13 mouse cellular contexts compared by ENCODE assay signal in the genomic region with DNA sequence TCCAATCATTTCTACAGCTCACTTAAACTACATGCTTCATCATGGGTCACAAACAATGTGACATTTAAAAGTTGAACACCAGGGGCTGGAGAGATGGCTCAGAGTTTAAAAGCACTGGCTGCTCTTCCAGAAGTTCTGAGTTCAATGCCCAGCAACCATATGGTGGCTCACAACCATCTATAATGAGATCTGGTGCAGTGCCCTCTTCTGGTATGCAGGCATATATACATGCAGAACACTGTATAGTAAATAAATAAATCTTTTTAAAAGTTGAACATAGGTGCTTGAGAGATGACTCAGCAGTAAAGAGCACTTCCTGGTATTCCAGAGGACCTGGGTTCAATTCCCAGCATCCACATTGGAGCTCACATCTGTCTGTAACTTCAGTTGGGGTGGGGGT. TPM values are rescaled to one million over a fixed set of nuclear protein-coding genes. Genes with fewer than 3 reads are reported as not detected.
DNase-seq lines count a peak whose midpoint lies in the region; ATAC-seq and TF ChIP-seq lines count a peak whose summit lies in the region.
"Had no signal": no experiment of that assay in that cellular context is flagged by ENCODE, and none has a peak within 500 bp of the region (broad histone marks: within the 10 kb centered on the region; RNA-seq: fewer than 3 reads in every experiment).

No protein-coding gene starts in this region.

- H3K9ac ChIP-seq in forebrain, postnatal 0 days = no peak overlapping the region
- H3K9ac ChIP-seq in forebrain, embryonic 14.5 days (ENCODE audit: low read length) = no peak overlapping the region
- H3K9ac ChIP-seq: heart, embryonic 13.5 days; liver, embryonic 15.5 days had no signal

- H3K36me3 ChIP-seq in forebrain, postnatal 0 days (ENCODE audit: insufficient read depth) = no peaks in the 10 kb centered on the region
- no peaks in the 10 kb centered on the region for H3K36me3 ChIP-seq in forebrain, embryonic 14.5 days (ENCODE audit: control insufficient read depth, insufficient read depth, low read length)
- H3K36me3 ChIP-seq in thymus, adult 2 months (ENCODE audit: control insufficient read depth, insufficient read depth, low read length) = no peaks in the 10 kb centered on the region
- H3K36me3 ChIP-seq: liver, embryonic 15.5 days had no signal

- DNase-seq in forebrain, postnatal 0 days = no peak
- no peak for DNase-seq in forebrain, embryonic 14.5 days (ENCODE audit: low spot score)
- peak; percentile 19 for DNase-seq in thymus, adult 2 months
- DNase-seq in thymus, adult 18-20 months = no peak
- peak; percentile 9 for DNase-seq in ZHBTc4 (ENCODE audit: low read depth, low spot score)
- no peak for DNase-seq in cerebellum, adult 2 months
- DNase-seq in embryo, embryonic 10.5 days (ENCODE audit: low spot score) = no peak
- no peak for DNase-seq in left cerebral cortex, adult 9 months (ENCODE audit: low spot score in 2 of 2)
- DNase-seq: cerebellum, adult 8-10 months; kidney, adult 2 months had no signal

- H3K27me3 ChIP-seq in forebrain, postnatal 0 days (ENCODE audit: insufficient read depth, low read length) = no peaks in the 10 kb centered on the region
- no peaks in the 10 kb centered on the region for H3K27me3 ChIP-seq in forebrain, embryonic 14.5 days (replicated peaks; ENCODE audit: control insufficient read depth, insufficient read depth, low read length)
- H3K27me3 ChIP-seq in thymus, adult 2 months (ENCODE audit: control insufficient read depth, insufficient read depth, low read length) = no peaks in the 10 kb centered on the region
- no peaks in the 10 kb centered on the region for H3K27me3 ChIP-seq in cerebellum, adult 2 months (ENCODE audit: control insufficient read depth, insufficient read depth, low read length)
- H3K27me3 ChIP-seq: heart, embryonic 13.5 days; liver, embryonic 15.5 days had no signal

- no peak overlapping the region for H3K27ac ChIP-seq in forebrain, postnatal 0 days (ENCODE audit: low read depth, low read length)
- no peak overlapping the region for H3K27ac ChIP-seq in forebrain, embryonic 14.5 days (ENCODE audit: low read depth, low read length)
- no peak overlapping the region for H3K27ac ChIP-seq in thymus, adult 2 months (ENCODE audit: control insufficient read depth, insufficient read depth, low read length)
- no peak overlapping the region for H3K27ac ChIP-seq in cerebellum, adult 2 months (ENCODE audit: insufficient read depth, low read length)
- H3K27ac ChIP-seq: embryonic facial prominence, embryonic 10.5 days; heart, embryonic 13.5 days; liver, embryonic 15.5 days had no signal

- H3K4me1 ChIP-seq in forebrain, postnatal 0 days (ENCODE audit: insufficient read depth) = no peaks in the 10 kb centered on the region
- no peaks in the 10 kb centered on the region for H3K4me1 ChIP-seq in forebrain, embryonic 14.5 days (ENCODE audit: control insufficient read depth, insufficient read depth, low read length)
- no peaks in the 10 kb centered on the region for H3K4me1 ChIP-seq in thymus, adult 2 months (replicated peaks; ENCODE audit: control insufficient read depth, insufficient read depth, low read length)
- no peaks in the 10 kb centered on the region for H3K4me1 ChIP-seq in cerebellum, adult 2 months (ENCODE audit: control insufficient read depth, insufficient read depth, low read length)
- H3K4me1 ChIP-seq: embryonic facial prominence, embryonic 10.5 days; liver, embryonic 15.5 days had no signal

- no peak overlapping the region for H3K4me3 ChIP-seq in forebrain, postnatal 0 days (ENCODE audit: low read depth, low read length)
- no peak overlapping the region for H3K4me3 ChIP-seq in forebrain, embryonic 14.5 days (ENCODE audit: low read depth, low read length)
- no peak overlapping the region for H3K4me3 ChIP-seq in thymus, adult 2 months (ENCODE audit: control insufficient read depth, insufficient read depth, low read length)
- H3K4me3 ChIP-seq in cerebellum, adult 2 months (replicated peaks; ENCODE audit: insufficient read depth, low read depth, low read length) = no peak overlapping the region
- H3K4me3 ChIP-seq: embryonic facial prominence, embryonic 10.5 days; heart, embryonic 13.5 days; liver, embryonic 15.5 days had no signal

- peak; percentile 33 for TF ChIP-seq CTCF in forebrain, postnatal 0 days (IDR thresholded peaks at IDR 0.05; ENCODE audit: low read depth)
- no peak for TF ChIP-seq CTCF in thymus, adult 2 months (IDR thresholded peaks at IDR 0.05; ENCODE audit: borderline replicate concordance, control insufficient read depth, extremely low read depth, insufficient read depth, low read length, poor library complexity)
- TF ChIP-seq CTCF in cerebellum, adult 2 months (IDR thresholded peaks at IDR 0.05; ENCODE audit: borderline replicate concordance, insufficient read depth, low read depth, low read length) = no peak

- ATAC-seq in forebrain, postnatal 0 days = no peak
- no peak for ATAC-seq in forebrain, embryonic 14.5 days

- H3K9me3 ChIP-seq in forebrain, postnatal 0 days (ENCODE audit: low read length) = no peaks in the 10 kb centered on the region
- H3K9me3 ChIP-seq in forebrain, embryonic 14.5 days (replicated peaks; ENCODE audit: control insufficient read depth, low read length) = no peaks in the 10 kb centered on the region
- H3K9me3 ChIP-seq: embryonic facial prominence, embryonic 10.5 days; liver, embryonic 15.5 days had no signal

- TF ChIP-seq POLR2A in thymus, adult 2 months (IDR thresholded peaks at IDR 0.05; ENCODE audit: control insufficient read depth, extremely low read depth, insufficient read depth, low read length, poor library complexity) = no peak
- no peak for TF ChIP-seq POLR2A in cerebellum, adult 2 months (IDR thresholded peaks at IDR 0.05; ENCODE audit: borderline replicate concordance, insufficient read depth, low read length)

- H3K4me2 ChIP-seq in forebrain, postnatal 0 days (ENCODE audit: low read depth) = no peak overlapping the region
- H3K4me2 ChIP-seq in forebrain, embryonic 14.5 days (ENCODE audit: low read length) = no peak overlapping the region
- H3K4me2 ChIP-seq: heart, embryonic 13.5 days; liver, embryonic 15.5 days had no signal

RNA-seq across cellular contexts. Expression of gene Dcun1d1, which starts 54.0 kb away (rescaled TPM):
- total RNA-seq in forebrain, postnatal 0 days (2014; rRNA removed) = 74.1 and 82.8 TPM in 2 replicates
- 102 and 125 TPM in 2 replicates for polyA plus RNA-seq in forebrain, postnatal 0 days (2015; fragmentation: Nextera tagmentation; extraction: Ambion mirVana)
- 103 and 121 TPM in 2 replicates for polyA plus RNA-seq in forebrain, embryonic 14.5 days (2014; fragmentation: Nextera tagmentation; extraction: Ambion mirVana)
- polyA plus RNA-seq in thymus, adult 2 months (2012; rRNA removed) = 5.0 and 6.2 TPM in 2 replicates
- polyA plus RNA-seq in cerebellum, adult 2 months (2012; rRNA removed) = 39.4 and 40.0 TPM in 2 replicates

Comparison
In these comparisons a context has a peak if more than half of its experiments do, and no peak if none do; other contexts are left out.
1. DNase-seq: peak in thymus, adult 2 months (single experiment) and ZHBTc4 (single experiment); none in forebrain, postnatal 0 days (single experiment), forebrain, embryonic 14.5 days (single experiment), thymus, adult 18-20 months (0 of 2), cerebellum, adult 2 months (0 of 2), embryo, embryonic 10.5 days (single experiment) and left cerebral cortex, adult 9 months (0 of 2).